Mouse (Mus musculus): Measurements from ENCODE around the gene Pou3f1. TPM values are rescaled to one million over a fixed set of nuclear protein-coding genes. Genes with fewer than 3 reads are reported as not detected.
"Not testable (repeated sequence)": the region's sequence is repeated elsewhere in the genome, so short reads cannot be mapped to it uniquely, and the experiment has no call there.

The Pou3f1 gene
- polyA plus RNA-seq, 1 experiment from 2014 or later: 6.8 TPM

DNA sequence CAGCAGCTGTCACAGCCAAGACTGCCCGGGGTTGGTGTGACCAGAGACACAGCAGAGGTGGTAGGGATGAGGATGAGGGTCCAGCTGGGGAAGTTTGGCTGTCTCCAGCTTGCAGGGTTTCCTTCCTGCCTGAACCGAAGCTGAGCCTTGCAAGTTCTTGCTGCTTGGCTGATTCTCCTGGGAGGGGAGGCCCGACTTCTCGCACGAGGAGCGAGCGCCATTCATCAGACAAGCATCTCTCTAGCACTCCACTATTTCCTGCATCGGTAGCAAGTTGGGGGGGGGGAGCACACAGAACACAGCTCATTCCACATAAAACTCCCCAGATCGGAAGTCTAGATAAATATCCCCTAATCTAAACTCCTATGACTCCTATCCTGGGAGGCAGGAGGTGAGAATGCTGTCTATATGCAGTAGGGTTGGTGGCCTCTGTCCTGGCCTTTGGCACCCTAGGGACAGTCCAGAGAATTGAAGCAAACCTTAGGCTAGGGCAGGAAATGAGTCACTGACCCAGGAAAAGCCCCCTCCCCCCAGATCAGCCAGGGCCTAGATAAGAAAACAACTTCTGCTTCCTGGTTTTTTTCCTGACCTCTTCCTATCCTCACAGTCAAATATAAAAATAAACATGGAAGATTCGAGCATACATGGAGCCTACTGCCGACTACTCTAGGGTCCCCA is 48.3 kb downstream of the Pou3f1 start:
- Histone ChIP-seq H3K9ac (replicated peaks) (no peak overlapping the region; the same call in 1 of the 2 replicates), H3K27ac (replicated peaks) (peak overlapping the region; percentile 68), H3K4me3 (replicated peaks) (no peak overlapping the region), H3K36me3 (no peaks in the 10 kb centered on the region), H3K4me2 (peak overlapping the region; percentile 1; the same call in 1 of the 2 replicates), H3K9me3 (replicated peaks) (no peaks in the 10 kb centered on the region), H3K27me3 (replicated peaks) (peaks cover 28% of the 10 kb centered on the region), H3K4me1 (peaks cover 47% of the 10 kb centered on the region)
- WGBS: 30% methylated on average over 11 of the region's 11 CpGs
- ATAC-seq (ENCODE audit: low FRiP score): no peak

DNA sequence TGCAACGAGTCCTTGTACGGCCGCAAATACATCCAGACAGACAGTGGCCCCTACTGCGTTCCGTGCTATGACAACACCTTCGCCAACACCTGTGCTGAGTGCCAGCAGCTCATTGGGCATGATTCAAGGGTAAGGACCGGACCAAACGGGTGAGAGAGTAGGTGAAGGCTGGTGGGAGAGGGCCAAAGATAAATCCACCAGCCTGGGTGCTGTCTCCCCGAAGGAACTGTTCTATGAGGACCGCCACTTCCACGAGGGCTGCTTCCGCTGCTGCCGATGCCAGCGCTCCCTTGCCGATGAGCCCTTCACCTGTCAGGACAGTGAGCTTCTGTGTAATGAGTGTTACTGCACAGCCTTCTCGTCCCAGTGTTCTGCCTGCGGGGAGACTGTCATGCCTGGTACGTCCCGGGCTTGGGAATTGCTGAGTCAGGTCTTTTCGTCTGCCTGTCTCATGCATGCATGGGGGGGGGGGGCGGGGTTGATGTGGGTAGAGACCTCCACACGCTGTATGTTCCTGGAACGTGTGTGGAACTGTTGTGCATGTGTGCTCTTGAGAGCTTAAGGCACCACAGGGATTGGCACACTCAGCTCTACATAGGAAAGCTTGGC is 49.2 kb downstream of the Pou3f1 start:
- no peaks in the 10 kb centered on the region for H3K9me3 ChIP-seq (replicated peaks)
- H3K4me3 ChIP-seq (replicated peaks): no peak overlapping the region
- no peak overlapping the region for H3K4me2 ChIP-seq
- H3K9ac ChIP-seq (replicated peaks): no peak overlapping the region
- 0 out of 2 replicates have a peak overlapping the region, but pooled peaks have one; percentile 19 for H3K27ac ChIP-seq (replicated peaks)
- H3K36me3 ChIP-seq: no peaks in the 10 kb centered on the region
- 84% methylated on average over 23 of the region's 23 CpGs for WGBS
- H3K27me3 ChIP-seq (replicated peaks): peaks cover 30% of the 10 kb centered on the region
- H3K4me1 ChIP-seq: peaks cover 44% of the 10 kb centered on the region
- ATAC-seq (ENCODE audit: low FRiP score): no peak

DNA sequence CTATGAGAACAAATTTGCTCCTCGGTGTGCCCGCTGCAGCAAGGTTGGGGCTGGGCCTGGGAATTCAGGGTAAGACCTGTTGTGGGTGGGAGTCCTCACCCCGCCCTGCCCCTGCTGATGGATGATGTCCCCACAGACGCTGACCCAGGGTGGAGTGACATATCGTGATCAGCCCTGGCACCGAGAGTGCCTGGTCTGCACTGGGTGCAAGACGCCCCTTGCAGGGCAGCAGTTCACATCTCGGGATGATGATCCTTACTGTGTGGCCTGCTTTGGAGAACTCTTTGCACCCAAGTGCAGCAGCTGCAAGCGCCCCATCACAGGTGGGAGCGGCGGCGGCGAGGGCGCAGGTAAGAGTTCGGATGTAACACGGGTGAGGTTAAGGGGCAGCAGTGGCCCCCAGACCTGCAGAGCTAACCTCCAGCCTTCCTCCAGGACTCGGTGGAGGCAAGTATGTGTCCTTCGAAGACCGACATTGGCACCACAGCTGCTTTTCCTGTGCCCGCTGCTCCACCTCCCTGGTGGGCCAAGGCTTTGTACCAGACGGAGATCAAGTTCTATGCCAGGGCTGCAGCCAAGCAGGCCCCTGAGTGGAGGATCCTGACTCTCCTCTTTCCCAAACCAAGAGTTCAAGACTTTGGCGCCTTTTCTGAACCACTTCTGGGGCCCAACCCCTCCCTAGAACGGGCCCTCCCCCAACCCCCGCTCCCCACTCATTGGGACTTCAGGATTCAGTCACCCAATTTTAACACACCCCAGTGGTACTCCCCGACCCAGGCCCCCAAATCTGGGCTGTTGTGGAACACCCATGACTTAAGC is 51.0 kb downstream of the Pou3f1 start:
- H3K4me1 ChIP-seq: peaks cover 35% of the 10 kb centered on the region
- WGBS: 88% methylated on average over 25 of the region's 25 CpGs

GRCm38 (mm10) chr4:124708200-124708517 is 51.6 kb downstream of the Pou3f1 start:
- H3K9ac ChIP-seq (replicated peaks); ATAC-seq (ENCODE audit: low FRiP score); H3K4me3 ChIP-seq (replicated peaks); H3K9me3 ChIP-seq (replicated peaks); H3K36me3 ChIP-seq: not testable (repeated sequence)
- Histone ChIP-seq H3K27ac (replicated peaks) (peak overlapping the region; percentile 49; the same call in 1 of the 2 replicates), H3K4me2 (peak overlapping the region; percentile 60), H3K27me3 (replicated peaks) (peaks cover 20% of the 10 kb centered on the region), H3K4me1 (peaks cover 35% of the 10 kb centered on the region)
- WGBS: 20% methylated on average over 1 of the region's 1 CpGs

More for the DNA sequence above, 51.0 kb downstream of the Pou3f1 start:
- ATAC-seq (ENCODE audit: low FRiP score); H3K9ac ChIP-seq (replicated peaks); H3K4me3 ChIP-seq (replicated peaks); H3K9me3 ChIP-seq (replicated peaks); H3K4me2 ChIP-seq; H3K27ac ChIP-seq (replicated peaks); H3K36me3 ChIP-seq: not testable (repeated sequence)
- peaks cover 20% of the 10 kb centered on the region for H3K27me3 ChIP-seq (replicated peaks)

GRCm38 (mm10) chr4:124708518-124709477 is 52.2 kb downstream of the Pou3f1 start:
- Histone ChIP-seq H3K4me3 (replicated peaks) (peak overlapping the region; percentile 33), H3K27me3 (replicated peaks) (peaks cover 20% of the 10 kb centered on the region), H3K4me2 (peak overlapping the region; percentile 60), H3K9ac (replicated peaks) (peak overlapping the region; percentile 42; the same call in 1 of the 2 replicates), H3K36me3 (no peaks in the 10 kb centered on the region), H3K4me1 (peaks cover 35% of the 10 kb centered on the region), H3K27ac (replicated peaks) (peak overlapping the region; percentile 49), H3K9me3 (replicated peaks) (no peaks in the 10 kb centered on the region)
- WGBS: 3% methylated on average over 41 of the region's 41 CpGs
- peak; percentile 40 for ATAC-seq (ENCODE audit: low FRiP score)

GRCm38 (mm10) chr4:124709961-124710446 is 53.4 kb downstream of the Pou3f1 start:
- 3% methylated on average over 18 of the region's 18 CpGs for WGBS
- H3K9me3 ChIP-seq (replicated peaks): no peaks in the 10 kb centered on the region
- no peak for ATAC-seq (ENCODE audit: low FRiP score)
- peak overlapping the region; percentile 60 for H3K4me2 ChIP-seq
- H3K4me1 ChIP-seq: peaks cover 27% of the 10 kb centered on the region
- no peaks in the 10 kb centered on the region for H3K36me3 ChIP-seq
- H3K9ac ChIP-seq (replicated peaks): no peak overlapping the region
- peak overlapping the region; percentile 49; the same call in 1 of the 2 replicates for H3K27ac ChIP-seq (replicated peaks)
- H3K4me3 ChIP-seq (replicated peaks): 0 out of 2 replicates have a peak overlapping the region, but pooled peaks have one; percentile 5
- H3K27me3 ChIP-seq (replicated peaks): peaks cover 20% of the 10 kb centered on the region

Other genes with a start within 250 kb of the Pou3f1 start
- gene 3100002H09Rik, start 46.0 kb upstream of the Pou3f1 start, polyA plus RNA-seq (2015; fragmentation: Nextera tagmentation; extraction: Ambion mirVana): 0.28 and 0.42 TPM in 2 replicates
- 41.4 and 47.8 TPM in 2 replicates for gene Utp11, start 36.8 kb downstream of the Pou3f1 start, polyA plus RNA-seq (2015; fragmentation: Nextera tagmentation; extraction: Ambion mirVana)
- gene Fhl3, start 43.9 kb downstream of the Pou3f1 start, polyA plus RNA-seq (2015; fragmentation: Nextera tagmentation; extraction: Ambion mirVana): 1.8 and 3.3 TPM in 2 replicates
- 88.4 and 105 TPM in 2 replicates for gene Sf3a3, start 58.0 kb downstream of the Pou3f1 start, polyA plus RNA-seq (2015; fragmentation: Nextera tagmentation; extraction: Ambion mirVana)
- gene Inpp5b, start 85.0 kb downstream of the Pou3f1 start, polyA plus RNA-seq (2015; fragmentation: Nextera tagmentation; extraction: Ambion mirVana): 20.6 and 24.9 TPM in 2 replicates
- 9.8 and 10.2 TPM in 2 replicates for gene Mtf1, start 145.3 kb downstream of the Pou3f1 start, polyA plus RNA-seq (2015; fragmentation: Nextera tagmentation; extraction: Ambion mirVana)
- 43.2 and 44.9 TPM in 2 replicates for gene Yrdc, start 193.9 kb downstream of the Pou3f1 start, polyA plus RNA-seq (2015; fragmentation: Nextera tagmentation; extraction: Ambion mirVana)
- gene 1110065P20Rik, start 194.4 kb downstream of the Pou3f1 start, polyA plus RNA-seq (2015; fragmentation: Nextera tagmentation; extraction: Ambion mirVana): 82.5 and 106 TPM in 2 replicates
- 10.4 and 17.8 TPM in 2 replicates for gene Maneal, start 205.4 kb downstream of the Pou3f1 start, polyA plus RNA-seq (2015; fragmentation: Nextera tagmentation; extraction: Ambion mirVana)
- gene Epha10, start 224.1 kb downstream of the Pou3f1 start, polyA plus RNA-seq (2015; fragmentation: Nextera tagmentation; extraction: Ambion mirVana): 9.4 and 13.7 TPM in 2 replicates